Mouse (Mus musculus) limb, embryonic 15.5 days (tissue): ENCODE measurements around the gene Tiam2. TPM values are rescaled to one million over a fixed set of nuclear protein-coding genes. Genes with fewer than 3 reads are reported as not detected.

Experiments used
- ATAC-seq: fragments of 200-750 bp; cut with Nextera tagmentation; 2 replicates; pipeline ENCODE4 v1.8.0; 2017; ENCODE audit warnings: low read depth, moderate TSS enrichment; ENCODE audit not compliant: insufficient number of reproducible peaks, low FRiP score, low TSS enrichment
- H3K27ac ChIP-seq: fragments of 300-500 bp; sonication (generic); 2 replicates; pipeline ENCODE4 v1.5.1; 2015; ENCODE audit warnings: moderate library complexity, mild to moderate bottlenecking, inconsistent platforms
- H3K27me3 ChIP-seq: fragments of 300-500 bp; sonication (generic); 2 replicates; pipeline ENCODE4 v1.6.1; 2015; ENCODE audit warnings: inconsistent platforms
- H3K36me3 ChIP-seq: fragments of 300-500 bp; sonication (generic); 2 replicates; pipeline ENCODE4 v1.6.1; 2015; ENCODE audit warnings: inconsistent platforms
- H3K4me1 ChIP-seq: fragments of 300-500 bp; sonication (generic); 2 replicates; pipeline ENCODE4 v1.6.1; 2015; ENCODE audit warnings: inconsistent platforms
- H3K4me2 ChIP-seq: fragments of 300-500 bp; sonication (generic); 2 replicates; pipeline ENCODE4 v1.6.1; 2015; ENCODE audit warnings: mild to moderate bottlenecking, inconsistent platforms
- H3K4me3 ChIP-seq: fragments of 300-500 bp; sonication (generic); 2 replicates; pipeline ENCODE4 v1.5.1; 2015; ENCODE audit warnings: mild to moderate bottlenecking, inconsistent platforms
- H3K9ac ChIP-seq: fragments of 300-500 bp; sonication (generic); 2 replicates; pipeline ENCODE4 v1.6.1; 2015; ENCODE audit warnings: inconsistent platforms
- H3K9me3 ChIP-seq: fragments of 300-500 bp; sonication (generic); 2 replicates; pipeline ENCODE4 v1.6.1; 2016; ENCODE audit warnings: inconsistent platforms
- WGBS: fragments of 180-500 bp; shearing (Covaris S2); methylation state at CpG from one replicate; pipeline ENCODE4 v1.1.7; 2015; 5-methylcytosine and 5-hydroxymethylcytosine counted together
- polyA plus RNA-seq: library from polyadenylated mRNA; unstranded; fragments of >200 nt; fragmentation: Nextera tagmentation; extraction: Ambion mirVana; gene quantifications from 2 replicates; pipeline ENCODE4 v1.2.1, GENCODE M21; 2015

Tiam2 gene
- polyA plus RNA-seq, 1 experiment from 2014 or later = 19.2 TPM

DNA sequence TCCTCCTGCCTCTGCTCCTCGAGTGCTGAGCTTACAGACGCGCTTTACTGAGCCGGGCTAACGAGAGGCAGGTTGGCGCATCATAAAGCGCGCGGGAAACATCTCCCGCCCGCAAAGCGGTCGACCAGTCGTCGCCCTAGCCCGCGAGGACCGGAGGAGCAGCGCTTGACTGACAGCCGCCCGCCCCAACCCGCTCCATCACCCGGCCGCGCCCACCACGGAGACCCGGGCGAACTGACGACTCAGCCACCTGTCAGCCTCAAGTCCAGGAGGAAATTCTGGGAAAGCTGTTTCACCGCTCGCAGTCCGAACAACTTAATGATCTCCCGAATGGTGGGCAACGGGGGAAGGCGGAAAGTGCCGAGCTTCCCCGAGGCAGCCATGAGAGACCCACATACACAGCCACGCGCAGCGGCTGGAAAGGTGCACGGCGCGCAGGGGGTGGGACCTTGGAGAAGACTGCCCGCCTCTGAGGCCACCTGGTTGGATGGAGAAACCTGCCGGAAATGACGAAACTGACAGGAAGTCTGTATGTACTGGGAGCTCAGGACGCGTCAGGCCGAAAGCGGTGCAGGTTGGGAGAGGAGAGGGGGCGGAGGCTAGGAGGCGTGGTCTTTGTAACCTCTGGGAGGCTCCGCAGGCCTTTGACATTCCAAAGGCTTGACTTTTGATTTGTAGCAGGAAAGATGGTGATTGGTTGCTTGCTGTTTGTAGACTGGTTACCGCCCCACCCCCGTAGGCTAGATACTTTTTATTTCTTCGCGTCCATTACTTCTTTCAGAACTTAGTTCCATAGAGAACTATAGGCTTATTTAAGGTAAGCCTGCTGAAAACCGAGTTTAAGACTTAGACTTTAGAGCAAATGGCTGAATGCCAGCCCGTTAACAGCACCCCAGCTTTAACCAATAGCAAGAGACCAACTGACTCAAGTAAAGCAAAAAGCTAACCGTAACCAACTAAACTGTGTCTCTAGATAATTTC, 231.2 kb downstream of the Tiam2 start, which contains the start of gene Tfb1m:
Tfb1m (minus strand) TSS at position 451 of the 981 bp plus-strand sequence.
- Histone ChIP-seq H3K9ac (peak within 1 kb of the TSS; percentile 41), H3K27me3 (no peaks in the 10 kb centered on the region), H3K9me3 (no peaks in the 10 kb centered on the region), H3K36me3 (0 out of 2 replicates have a peak, but pooled peaks cover 4% of the 10 kb centered on the region), H3K27ac (peak within 1 kb of the TSS; percentile 93), H3K4me1 (peaks cover 7% of the 10 kb centered on the region), H3K4me2 (peak within 1 kb of the TSS; percentile 67), H3K4me3 (peak within 1 kb of the TSS; percentile 75)
- ATAC-seq = peak; percentile 100
- WGBS = under 1% methylated on average over 60 of the region's 60 CpGs

DNA sequence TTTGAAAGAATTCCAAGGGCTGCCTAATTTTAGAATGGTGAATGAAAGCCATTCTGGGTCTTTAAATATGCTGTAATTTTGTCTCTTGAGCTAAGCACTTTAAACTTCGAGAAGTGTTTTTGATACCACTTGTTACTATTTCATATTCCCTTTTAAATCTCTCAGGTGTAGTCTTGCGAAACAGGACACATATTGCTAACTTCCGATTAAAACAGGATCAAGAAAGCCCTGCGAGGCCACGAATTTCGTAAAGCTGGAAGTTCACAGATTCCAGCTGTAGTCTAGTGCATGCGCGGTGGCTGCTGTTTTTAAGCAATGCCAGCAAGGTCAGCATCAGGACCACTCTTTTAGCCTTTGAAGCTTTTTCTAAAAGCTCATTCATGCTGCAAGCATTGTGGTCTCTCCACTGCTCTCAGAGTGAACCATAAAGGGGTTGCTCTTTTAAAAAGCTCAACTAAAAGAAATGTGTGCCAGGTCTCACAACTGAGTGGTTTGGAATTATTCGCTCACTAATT, 232.0 kb downstream of the Tiam2 start:
- Histone ChIP-seq H3K27me3 (no peaks in the 10 kb centered on the region), H3K9ac (no peak overlapping the region), H3K4me1 (peaks cover 7% of the 10 kb centered on the region), H3K4me2 (peak overlapping the region; percentile 48), H3K4me3 (peak overlapping the region; percentile 75), H3K9me3 (no peaks in the 10 kb centered on the region), H3K36me3 (0 out of 2 replicates have a peak, but pooled peaks cover 1% of the 10 kb centered on the region), H3K27ac (peak overlapping the region; percentile 93)
- WGBS = 53% methylated on average over 9 of the region's 9 CpGs
- ATAC-seq = no peak

DNA sequence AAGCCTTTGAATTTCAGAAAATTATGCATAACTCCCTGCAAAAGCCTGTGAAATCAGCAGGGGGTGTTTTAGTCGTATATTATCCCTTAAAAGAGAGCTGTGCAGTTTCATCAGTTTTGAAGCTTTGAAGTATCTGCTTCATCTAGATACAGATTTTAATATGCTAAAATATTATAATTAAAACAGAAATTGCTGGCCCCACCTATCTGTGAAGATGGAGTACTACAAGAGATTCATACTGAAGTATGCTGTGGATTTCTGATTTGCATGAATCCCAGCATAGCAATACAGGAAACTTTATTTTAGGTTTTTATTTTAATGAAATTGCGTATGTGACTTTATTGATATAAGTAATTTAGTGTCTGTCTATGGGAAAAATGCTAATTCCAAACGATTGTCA, 234.2 kb downstream of the Tiam2 start:
- H3K4me2 ChIP-seq = no peak overlapping the region
- H3K4me1 ChIP-seq = peaks cover 7% of the 10 kb centered on the region
- WGBS = 78% methylated on average over 3 of the region's 3 CpGs
- no peaks in the 10 kb centered on the region for H3K36me3 ChIP-seq
- no peaks in the 10 kb centered on the region for H3K9me3 ChIP-seq
- H3K9ac ChIP-seq = no peak overlapping the region
- H3K27ac ChIP-seq = no peak overlapping the region
- no peak overlapping the region for H3K4me3 ChIP-seq
- H3K27me3 ChIP-seq = no peaks in the 10 kb centered on the region
- no peak for ATAC-seq

DNA sequence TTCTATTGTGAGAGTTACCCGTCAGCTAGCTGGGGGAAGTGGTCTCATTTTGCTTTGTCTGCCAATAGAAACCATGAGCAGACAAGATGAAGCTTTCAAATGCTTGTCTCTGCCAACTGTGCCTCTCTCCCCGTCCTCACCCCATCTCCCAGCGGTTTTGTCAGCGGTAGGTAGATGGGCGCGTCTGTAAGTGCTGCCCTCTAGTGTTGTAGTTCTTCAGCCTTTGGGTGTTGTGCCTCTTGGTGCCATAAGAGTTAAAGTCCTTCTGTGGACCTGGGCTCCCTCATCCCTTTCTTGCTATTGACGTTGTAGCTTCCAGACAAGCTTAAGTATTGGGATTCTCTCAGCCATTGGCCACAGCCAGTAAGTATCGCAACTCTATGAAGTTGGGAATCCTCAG, 236.0 kb downstream of the Tiam2 start:
- Histone ChIP-seq H3K27ac (no peak overlapping the region), H3K36me3 (no peaks in the 10 kb centered on the region), H3K9me3 (no peaks in the 10 kb centered on the region), H3K27me3 (no peaks in the 10 kb centered on the region), H3K9ac (no peak overlapping the region), H3K4me3 (no peak overlapping the region), H3K4me1 (peaks cover 3% of the 10 kb centered on the region), H3K4me2 (no peak overlapping the region)
- ATAC-seq = no peak
- WGBS = 48% methylated on average over 8 of the region's 8 CpGs

DNA sequence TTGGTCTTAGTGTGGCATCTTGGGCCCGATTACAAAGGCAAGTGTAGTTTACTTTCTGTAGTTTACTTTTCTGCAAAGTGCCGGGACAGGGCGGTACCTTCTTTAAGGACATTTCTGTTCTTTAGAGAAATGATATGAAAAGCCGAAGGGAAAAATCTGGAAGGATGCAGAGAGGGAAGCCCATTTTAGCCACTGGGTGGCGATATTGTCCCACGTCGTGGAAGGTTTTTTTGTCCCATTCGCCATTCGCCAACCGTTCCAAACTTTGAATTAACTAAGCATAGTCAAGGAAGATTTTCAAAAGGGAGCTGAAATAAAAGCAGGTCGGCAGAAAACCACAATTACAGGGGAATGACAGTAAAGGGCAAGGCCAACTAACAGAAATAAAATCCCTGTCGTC, 244.5 kb downstream of the Tiam2 start:
- Histone ChIP-seq H3K9ac (no peak overlapping the region), H3K4me2 (no peak overlapping the region; the same call in 1 of the 2 replicates), H3K27ac (no peak overlapping the region), H3K9me3 (no peaks in the 10 kb centered on the region), H3K4me3 (no peak overlapping the region), H3K4me1 (no peaks in the 10 kb centered on the region), H3K36me3 (no peaks in the 10 kb centered on the region), H3K27me3 (no peaks in the 10 kb centered on the region)
- WGBS = 2% methylated on average over 12 of the region's 12 CpGs
- no peak for ATAC-seq

Other genes with a start within 250 kb of the Tiam2 start
- gene Scaf8, start 211.6 kb upstream of the Tiam2 start, polyA plus RNA-seq = 18.7 and 19.1 TPM in 2 replicates
- 0.29 and 0.32 TPM in 2 replicates for gene Cldn20, start 206.0 kb downstream of the Tiam2 start, polyA plus RNA-seq
- gene Tfb1m, start 231.2 kb downstream of the Tiam2 start, polyA plus RNA-seq = 14.4 and 14.8 TPM in 2 replicates